Mouse (Mus musculus): Measurements from ENCODE around the gene Exoc6b.

Exoc6b gene

DNA sequence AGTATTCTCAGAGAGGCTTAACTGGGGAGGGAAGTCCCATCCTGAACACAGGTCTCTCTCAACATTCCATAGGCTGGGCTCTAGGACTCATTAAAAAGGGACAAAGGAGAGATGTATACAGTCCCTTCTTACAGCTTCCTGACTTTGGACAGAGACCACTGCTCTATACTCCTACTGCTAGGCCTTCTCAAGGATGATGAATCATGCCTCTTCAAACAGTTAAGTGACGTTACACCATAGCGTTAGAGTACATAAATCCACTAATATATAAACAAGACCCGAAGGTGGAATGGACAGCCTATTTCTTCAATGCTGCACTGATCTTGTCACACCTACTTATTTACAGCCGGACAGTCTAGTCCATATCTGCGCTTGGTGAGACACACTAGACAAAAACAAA is 369.7 kb downstream of the Exoc6b start:
- DNase-seq = no peak

DNA sequence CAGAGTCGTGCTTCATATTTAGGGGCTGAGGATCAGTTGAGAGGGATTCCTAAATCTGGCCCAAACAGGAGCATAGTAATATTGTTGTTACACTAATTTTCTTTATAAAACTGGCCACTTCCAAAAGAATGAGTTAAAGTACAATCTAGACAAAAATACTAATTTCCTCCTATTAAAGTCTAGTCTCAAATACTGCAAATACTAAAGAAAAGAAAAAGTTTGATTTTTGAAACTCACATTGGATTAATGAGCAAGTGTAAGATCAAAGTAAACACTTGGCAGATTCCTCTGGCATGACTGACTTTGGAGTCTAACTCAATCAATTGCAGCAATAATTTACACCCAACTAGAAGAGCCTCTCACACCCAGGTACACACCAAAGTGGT is 371.0 kb downstream of the Exoc6b start:
- DNase-seq = no peak

DNA sequence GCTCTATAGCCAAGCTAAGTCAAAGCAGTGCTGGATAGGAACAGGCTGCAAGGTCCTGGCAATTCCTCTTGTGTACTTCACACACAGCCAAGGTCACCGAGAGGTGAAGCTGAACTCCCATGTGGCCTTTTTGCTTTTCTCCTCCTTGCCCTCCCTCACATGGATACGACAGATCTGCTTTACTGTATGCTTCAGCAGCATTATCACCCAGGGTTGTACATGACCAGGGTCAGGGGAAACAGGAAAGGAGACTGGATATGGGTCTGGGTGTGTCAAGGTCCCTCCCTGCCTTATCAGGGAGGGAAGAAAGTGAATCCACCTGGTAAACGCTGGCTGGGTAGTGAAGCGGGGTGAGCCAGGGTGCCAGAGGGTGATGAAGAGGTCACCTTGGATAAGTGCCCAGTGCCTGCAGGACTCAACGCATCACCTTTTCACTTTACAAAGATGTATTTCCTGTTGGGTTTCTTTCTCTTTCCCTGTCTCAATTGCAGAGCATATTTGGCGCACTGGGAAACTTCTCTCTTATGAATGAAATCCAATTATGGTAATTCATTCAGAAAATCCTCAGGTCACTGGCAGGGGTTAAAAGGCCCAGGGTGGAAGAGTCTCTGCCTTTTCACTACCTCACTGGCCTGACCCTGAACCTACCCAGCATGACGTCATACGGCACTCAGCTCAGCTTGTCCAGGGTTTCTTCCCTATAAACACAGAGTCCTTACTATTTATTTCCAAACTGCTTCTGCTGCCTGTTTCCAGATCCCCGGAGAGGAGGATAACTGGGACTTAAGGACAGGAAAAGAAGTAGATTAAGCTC is 371.6 kb downstream of the Exoc6b start:
- peak; percentile 22 for DNase-seq

DNA sequence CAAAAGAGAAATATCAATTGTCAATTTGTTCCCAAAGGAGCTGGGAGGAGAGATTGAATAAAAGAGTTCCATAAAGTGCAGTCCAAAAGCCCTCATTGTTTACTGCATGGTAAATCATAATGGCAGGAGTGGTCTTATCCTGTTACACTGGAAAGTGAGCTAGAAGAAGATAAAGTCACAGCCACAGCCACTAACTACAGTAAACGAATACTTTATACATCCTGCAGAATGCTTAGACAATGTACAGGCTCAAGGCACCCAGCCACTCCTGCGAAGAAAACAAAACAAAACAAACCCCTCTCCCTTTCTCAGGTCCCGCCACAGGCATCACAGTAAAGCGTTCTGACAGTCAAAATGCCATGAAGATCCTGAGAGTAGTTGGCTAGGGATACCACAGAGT is 375.5 kb downstream of the Exoc6b start:
- no peak for DNase-seq

DNA sequence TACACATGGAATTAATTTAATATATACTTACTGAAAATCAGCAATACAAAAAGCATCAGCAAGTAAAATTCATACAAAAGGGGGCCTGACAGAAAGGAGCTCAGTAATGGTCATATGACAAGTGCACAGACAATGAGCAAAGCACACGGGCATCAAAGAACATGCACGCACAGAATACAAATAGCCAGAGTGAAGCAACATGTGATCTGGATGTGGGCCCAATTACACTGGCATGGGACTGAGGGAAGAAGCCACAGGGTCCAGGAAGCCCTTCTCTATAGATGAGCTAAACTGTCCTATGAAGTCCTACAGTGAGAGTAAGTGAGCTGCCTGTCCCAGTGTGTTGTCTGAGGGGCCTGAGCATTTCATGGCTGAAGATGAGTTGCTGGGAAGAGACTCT is 376.1 kb downstream of the Exoc6b start:
- no peak for DNase-seq

DNA sequence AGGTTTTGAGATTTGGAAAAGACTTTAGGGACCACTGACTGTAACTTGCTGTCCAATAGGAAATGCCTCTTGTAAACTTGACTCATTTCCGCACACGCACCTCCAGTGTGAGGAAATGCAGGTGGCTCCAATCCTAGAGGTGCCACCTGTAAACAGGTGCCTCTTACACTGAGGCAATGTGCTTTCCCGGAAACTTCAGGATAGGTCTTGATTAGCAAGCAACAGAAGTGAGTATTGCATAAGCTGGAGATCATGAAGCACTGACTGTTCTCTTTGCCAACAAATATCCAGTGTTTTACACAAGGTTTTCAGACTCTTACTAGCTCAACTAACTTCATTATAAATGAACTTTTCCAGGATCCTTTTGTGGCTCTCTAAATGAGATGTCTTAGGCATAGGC is 377.4 kb downstream of the Exoc6b start:
- DNase-seq = no peak

DNA sequence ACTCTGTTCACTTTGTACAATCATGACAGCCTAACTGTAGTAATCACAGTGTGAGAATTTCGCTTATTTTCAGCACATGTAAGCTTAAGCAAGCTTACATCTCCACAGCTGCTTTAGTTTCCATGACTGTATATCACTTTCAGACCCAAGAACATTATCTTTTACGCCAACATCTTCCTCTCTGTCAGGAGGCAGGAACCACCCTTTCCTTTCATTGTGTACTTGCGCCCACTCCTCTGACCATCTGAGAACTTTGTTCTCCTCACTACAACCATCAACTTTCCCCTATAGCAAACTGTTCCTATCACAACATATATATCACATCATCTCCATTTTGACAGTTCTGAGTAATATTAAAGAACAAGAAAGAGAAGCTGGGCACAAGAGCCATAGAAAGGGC is 391.5 kb downstream of the Exoc6b start:
- no peak for DNase-seq

DNA sequence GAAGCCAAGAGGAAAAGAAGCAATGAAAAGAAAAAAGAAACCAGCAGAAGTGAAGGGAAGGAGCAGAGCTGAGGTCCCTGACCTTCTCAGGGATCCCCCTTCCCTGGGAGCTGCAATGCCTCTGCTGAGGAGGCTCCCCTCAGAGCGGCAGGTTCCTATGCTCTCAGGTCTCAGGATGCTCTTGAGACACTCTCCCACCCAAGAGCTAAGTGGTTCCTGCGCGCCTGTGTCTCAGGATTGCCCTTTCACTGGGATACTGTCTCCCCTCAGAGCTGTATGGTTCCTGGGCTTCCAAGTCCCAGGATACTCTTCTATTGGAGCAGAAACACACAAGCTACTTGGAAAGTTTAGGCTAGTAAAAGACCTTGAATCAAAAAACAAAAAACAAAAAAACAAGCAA is 394.4 kb downstream of the Exoc6b start:
- no peak for DNase-seq

DNA sequence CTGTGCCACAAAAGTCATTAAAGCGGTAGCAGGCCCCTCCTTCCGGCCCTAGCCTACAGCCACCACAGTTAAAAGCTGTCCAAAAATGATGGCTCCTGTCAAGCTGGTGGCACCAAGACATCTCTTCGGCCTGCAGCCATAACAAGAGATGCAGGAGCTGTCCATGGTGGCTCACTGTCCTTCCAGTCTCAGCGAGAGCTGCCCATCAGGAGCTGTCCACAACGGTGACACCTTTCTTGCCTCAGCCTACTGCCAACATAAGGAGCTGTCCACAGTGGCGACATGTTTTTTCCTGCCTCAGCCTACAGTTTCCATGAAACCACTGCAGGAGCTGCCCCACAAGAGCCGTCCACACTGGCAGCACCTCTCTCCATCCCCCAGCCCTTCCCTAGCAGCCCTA is 395.2 kb downstream of the Exoc6b start:
- DNase-seq = no peak

DNA sequence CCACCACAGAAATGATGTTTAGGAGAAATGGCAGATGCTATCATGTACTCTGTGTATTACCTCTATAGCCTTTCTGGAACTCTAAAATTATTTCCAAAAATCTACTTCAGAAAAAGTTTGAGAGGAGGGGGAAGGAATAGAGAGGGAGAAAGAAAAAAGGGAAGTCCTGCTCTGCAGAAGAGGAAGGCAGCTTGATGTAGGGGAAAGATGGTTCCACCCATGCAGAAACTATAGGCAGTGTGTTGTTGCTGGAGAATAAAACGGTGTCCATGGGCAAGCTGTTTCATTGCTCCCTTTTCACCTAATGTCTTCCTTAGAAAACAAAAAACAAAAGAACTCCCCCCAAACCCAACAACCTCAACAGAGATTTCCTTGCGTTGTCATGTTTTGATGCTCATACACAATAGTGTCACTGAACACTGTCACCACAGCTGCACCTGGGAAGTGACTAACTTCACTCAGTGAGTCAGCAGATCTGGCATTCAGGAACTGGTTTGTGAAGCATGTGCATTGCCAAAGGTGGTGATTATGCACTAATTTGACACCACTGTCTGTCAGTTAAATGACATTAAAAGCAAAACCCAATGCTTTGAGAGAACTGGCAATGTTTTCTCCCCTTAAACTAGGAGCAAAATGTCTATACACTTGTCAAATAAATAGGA is 407.7 kb downstream of the Exoc6b start:
- no peak for DNase-seq

DNA sequence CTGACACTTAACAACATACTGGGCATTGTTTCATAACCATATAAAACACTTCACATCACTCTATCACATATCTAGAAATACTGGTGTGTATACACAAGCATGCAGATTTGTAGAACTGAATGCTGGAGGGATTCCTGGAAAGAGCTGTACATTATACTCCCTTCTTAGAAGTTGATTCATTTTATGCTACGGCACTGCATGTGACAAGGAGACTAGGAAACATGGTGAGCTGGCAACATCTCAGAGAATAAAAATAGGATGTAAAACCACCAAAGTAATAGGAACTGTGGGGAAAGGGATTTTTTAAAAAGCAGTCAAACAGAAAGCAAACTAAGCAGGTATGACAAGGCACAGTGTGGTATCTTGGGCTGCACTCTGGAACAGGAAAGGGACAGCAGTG is 408.3 kb downstream of the Exoc6b start:
- no peak for DNase-seq

DNA sequence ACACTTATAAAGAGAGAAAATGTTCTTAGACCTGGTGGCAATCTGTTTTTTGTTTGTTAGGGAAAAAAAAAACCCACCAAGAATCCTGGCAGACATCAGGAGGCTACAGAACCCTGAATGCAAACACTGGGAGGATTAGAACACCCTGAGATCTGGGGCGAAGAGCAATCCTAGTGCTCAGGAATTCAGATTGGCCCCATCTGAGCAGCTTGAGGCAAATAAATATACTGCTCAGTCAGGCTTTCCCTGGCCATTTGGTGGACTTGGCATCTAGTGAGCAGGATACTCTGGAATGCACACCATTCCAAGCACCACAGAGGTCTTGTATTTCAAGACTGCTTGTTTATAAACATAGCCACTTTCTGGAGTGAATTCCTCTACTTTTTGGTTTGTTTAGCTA is 412.2 kb downstream of the Exoc6b start:
- DNase-seq = no peak

DNA sequence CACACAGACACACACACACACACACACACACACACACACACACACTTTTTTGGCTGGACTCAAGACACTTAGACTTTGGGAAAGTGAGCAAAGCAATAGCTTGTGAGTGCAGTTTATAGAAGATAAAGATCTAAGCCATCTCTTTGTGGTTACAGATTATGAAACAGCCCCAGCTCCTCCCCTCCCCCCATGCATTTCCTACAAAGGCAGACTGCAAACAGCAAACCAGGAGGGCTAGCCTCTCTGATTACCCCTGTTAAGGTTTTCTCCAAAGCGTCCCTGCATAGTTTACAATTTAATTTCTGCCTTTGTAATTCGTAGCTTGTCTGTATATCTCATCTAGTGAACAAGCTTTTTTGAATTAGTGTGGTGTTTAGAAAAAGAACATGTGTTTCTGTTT is 412.6 kb downstream of the Exoc6b start:
- no peak for DNase-seq

DNA sequence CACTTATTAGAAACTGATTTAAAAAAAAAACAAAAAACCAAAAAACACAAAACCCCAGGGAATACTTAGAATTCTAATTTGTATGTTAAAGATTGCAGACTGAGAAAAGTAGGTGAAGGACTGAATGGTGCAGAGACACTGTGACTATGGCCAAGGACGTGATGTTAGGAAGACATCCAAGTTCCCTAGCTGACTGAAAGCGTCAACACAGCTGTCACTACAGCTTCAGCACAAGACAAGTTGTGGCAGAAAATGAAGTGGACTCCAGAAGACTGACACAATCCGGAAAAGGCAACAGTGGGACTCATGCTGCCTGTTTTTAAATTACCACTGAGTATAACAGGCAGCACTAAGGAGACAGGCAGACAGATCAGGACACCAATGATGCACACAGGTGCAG is 417.4 kb downstream of the Exoc6b start:
- DNase-seq = no peak

DNA sequence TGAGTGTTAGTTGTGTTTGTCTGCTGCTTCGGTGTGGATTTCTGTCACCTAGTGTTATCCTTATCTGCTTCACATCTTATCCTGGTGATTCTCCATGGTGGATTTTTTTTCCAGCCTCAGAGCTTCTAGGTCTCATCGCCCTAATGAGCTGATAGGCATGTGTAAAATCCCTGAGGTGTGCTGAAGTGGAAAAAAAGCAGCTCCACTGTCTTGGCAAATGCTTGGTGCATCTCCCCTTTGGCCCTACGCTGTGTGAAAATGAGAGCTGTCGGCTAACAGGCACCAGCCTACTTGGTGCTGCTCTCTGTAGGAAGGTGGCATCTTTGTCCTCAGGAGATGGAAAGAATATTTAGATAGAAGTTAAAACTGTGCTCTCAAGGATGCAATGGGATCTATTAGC is 422.1 kb downstream of the Exoc6b start:
- DNase-seq = no peak

DNA sequence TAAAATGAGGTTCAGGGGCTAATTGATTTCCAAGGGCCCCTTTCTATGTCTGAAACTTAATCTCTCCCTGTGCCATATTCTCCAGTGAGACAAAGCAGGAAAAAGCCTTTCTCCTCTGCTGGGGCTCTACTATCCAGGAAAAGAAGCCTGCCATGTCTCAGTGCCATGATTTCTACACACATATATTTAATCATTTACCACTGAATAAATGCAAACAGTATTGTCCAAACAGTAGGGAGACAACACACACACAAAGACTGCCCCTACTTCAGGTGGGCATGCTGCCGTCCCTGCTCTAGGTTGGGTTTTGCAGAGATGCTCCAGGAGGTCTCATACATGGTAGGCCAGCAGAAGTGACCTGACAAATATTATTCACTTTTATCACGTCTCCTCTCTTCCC is 422.6 kb downstream of the Exoc6b start:
- no peak for DNase-seq

DNA sequence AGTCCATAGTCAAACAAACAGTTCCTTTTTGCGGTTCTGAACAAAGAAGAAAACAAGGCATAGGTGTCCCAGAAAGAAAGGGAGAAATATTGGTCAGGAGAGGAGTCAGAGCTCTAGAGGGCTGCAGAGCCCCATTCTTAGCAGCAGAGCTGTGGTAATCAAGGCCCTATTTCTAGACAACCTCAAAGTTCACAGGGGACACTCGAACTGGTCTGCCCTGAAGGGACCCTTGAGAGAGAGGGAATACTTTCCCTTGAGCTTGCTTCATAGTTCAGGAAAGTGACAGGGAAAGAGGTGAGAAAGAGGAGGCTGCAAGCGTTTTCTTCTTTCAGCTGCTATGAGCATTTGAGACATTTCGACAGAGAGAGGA is 428.3 kb downstream of the Exoc6b start:
- DNase-seq = no peak

DNA sequence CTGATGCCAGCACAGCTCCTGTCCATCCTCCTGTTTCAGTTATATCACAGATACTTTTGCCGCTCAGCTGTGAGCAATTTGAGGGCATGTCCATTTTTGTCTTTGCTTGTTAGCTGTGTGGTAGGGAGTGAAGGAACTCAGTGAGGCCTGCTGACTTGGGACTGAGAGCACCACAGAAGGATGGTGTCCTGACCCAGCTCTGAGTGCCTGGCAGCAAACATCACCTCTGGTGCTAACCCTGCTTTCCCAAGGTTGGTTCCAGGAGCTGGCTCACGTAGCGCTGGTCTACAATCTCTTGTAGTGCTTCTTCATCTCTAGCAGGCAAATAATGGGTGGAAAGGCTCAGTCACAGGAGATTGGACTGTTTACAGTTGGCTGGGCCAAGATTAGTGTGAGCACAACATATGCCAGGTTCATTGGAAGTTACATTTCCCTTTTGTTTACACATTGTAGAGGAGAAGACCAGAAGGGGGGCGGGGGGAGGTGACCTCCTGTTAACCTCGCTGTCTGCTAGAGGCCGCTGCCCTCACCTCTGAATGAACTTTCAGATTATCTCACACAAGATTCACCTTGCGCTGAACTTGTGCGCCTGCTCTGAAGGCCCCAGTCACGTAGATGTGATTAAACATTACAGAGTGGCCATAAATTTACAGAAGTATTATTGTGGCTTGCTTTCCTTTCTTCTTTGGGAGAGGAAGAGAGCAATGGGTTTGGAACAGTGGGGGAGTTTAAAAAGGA is 428.8 kb downstream of the Exoc6b start:
- peak; percentile 31 for DNase-seq

DNA sequence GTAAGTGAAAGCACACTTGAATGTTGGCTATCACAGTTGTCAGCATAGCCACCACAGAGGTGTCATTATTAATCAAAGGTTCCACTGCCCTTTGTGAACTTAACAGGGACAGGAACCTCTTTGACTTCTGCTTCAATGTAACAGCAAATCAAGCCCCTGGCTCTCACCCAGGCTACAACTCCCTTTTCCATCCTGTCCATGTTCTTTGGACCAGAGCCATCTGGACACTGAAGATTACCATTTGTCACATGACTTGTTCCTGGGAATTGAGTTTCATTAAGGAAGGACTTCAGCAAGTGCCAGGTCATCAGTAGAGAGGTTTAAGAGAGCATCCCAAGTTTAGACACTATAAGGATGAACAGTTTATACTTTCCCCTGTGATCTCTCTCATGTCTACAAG is 431.1 kb downstream of the Exoc6b start:
- DNase-seq = peak; percentile 35

DNA sequence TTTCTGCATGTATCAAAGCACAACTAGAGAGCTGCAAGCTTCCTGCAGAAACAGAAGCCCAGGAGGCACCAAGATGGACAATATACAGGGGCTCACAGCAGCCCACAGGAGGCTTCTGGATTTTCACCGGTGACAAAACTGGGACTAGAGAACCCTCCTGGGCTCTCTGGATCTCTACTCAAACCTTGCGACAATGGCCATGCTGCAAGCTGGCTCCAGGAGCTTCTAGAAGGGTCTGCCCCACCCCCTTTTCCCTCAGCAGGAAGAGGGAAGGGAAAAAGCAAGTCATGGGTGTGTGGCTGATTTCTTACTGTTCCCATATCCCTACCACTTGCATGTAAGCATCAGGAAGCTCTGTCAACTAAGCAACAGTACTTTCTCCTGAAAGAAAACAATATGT is 437.7 kb downstream of the Exoc6b start:
- no peak for DNase-seq

DNA sequence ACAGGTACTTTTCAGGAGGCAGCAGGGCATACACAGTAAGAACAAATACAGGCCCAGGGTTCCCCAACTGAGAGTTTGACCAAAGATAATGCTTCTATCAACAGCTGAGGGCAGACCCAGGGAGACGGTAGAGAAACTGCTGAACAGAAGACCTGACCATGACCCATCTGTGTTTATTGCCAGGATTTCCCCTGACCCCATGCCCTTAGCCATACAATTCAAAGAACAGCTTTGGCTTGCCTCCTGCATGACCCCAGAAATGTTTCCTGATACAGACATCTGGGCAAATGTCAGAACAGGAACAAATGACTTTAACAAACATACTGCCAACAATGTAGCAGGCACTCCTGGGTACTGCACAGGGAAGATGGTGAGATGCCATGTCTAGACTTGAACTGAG is 439.0 kb downstream of the Exoc6b start:
- DNase-seq = peak; percentile 9

DNA sequence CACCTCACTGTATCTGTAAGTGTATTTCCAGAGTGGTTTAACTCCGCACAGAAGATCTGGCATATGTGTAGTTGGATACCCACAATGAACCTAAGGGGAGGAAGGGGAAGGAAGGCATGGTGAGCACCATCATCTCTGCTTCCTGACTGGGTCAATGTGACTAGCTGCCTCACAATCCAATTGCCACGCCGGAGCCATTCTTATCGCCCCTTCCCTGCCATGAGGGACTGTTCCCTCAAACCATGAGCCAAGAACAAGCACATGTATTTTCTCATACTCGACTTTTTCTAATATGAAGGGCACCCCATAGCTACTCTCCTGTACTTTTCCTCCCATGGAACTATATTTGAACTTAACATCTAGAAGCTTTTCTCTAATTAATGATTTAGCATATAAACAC is 440.5 kb downstream of the Exoc6b start:
- no peak for DNase-seq

DNA sequence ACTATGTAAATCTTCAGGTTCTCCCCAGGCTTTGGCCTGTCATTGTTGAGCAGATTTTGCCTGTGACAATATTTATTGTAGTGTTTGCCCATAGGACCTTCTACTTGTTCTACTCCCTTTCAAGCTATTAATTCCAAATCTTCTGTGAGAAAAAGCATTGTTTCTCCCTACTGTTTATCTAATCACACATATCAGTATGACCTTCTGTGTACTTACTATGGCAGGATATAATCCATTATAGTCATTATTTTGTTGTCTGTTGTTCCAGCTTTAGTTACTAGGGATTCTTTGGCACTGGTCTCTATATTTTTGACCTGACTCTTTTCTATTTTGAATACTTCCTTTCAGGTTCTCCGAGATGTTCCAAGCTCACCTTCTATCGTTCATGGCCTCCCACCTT is 442.9 kb downstream of the Exoc6b start:
- no peak for DNase-seq

DNA sequence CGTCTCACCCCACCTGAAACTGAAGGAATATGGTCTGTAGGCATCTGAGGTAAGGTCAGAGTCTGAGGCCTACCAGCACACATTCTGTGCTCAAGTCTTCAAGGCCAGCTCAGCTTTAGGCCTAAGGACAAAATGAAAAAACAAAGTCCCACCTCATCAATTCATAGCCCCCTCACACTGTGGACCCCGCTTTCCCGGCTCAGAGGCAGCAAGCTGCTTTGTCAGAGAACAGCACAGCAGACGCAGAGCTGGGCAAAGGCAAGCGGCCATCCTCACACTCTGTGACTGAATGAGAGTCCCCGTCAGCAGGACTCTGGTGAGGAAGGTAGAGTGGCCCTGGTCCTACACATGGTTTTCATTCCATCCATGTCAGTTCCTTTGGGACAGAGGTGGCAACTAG is 450.1 kb downstream of the Exoc6b start:
- DNase-seq = no peak

All from kidney, adult 18-20 months (tissue).